Mouse (Mus musculus) thymus, postnatal 0 days (tissue): ENCODE data around the gene Urgcp. TPM values are rescaled to one million over a fixed set of nuclear protein-coding genes. Genes with fewer than 3 reads are reported as not detected.
"Not testable (repeated sequence)": the region's sequence is repeated elsewhere in the genome, so short reads cannot be mapped to it uniquely, and the experiment has no call there.

Experiments used
- DNase-seq: peaks from one replicate; pipeline ENCODE4 v3.0.0-alpha.2; 2015; ENCODE audit warnings: low spot score
- polyA plus RNA-seq: library from polyadenylated mRNA; unstranded; fragments of >200 nt; fragmentation: Nextera tagmentation; extraction: Ambion mirVana; gene quantifications from 2 replicates; pipeline ENCODE4 v1.2.1, GENCODE M21; 2015

Urgcp gene
- polyA plus RNA-seq, result 18.1 and 20.6 TPM in 2 replicates

DNA sequence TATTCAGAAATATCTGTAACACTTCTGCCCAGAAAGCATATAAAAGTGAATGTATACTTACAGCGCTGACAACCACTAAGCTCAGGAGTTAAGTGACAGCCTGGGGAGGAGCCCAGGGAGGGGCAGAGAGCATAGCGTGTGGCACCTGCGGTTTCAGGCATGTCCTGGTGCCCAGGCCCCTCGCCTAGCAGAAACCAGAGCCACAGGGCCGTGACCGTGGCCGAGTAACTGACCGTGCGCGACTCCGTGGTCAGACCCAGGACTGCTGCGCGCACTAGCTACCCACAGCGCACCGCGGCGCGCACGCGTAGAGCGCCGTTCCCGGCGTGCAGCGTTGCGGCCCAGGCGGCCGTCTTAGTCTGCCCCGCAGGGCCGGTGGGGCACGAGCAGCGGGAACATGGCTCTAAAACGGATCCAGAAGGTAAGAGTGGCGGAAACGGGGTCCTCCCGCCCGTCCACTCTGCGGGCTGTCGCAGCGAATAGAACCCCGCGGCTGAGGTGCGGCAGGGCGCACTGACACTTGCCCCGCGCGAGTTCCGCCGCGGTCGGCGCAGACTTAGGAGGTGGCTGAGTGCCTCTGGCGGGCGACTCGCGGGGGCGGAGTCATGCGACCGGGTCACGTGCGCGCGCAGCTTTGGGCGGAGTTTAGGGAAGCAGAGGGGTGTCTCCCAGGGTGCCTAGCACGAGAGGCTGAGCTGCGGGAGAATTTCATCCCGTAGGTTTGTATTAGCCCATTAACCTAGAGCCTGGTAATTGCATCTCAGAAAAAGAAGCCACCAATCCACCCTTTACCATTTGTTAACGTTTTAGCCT lies at the start of gene Urgcp:
Gene Urgcp (minus strand): TSS at position 557 of the 813 bp plus-strand sequence.
- peak; percentile 97 for DNase-seq

DNA sequence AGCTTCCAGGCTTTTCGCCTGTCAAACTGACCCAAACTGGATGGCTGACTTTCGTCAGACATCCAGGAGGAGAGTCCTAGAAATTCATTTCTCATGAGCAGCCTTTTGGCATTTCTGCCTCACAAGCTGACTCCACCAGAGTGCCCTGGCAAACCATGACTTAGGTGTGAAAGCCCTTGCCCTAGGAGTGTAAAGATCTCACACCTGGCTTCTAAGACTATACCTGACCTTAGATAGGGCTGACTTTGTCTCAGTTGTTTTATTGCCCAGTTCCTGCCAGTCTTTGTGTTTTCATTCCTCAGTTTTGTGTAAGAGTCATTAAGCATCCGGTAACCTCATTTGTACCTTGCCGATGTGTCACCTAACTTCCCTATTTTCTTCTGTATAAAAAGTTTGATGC lies 47.3 kb upstream of the Urgcp start:
- not testable (repeated sequence) for DNase-seq

- DNase-seq, result no peak
These were observed 45.8 kb upstream of the Urgcp start for GRCm38 (mm10) chr11:5807956-5808355.

- no peak for DNase-seq
These were observed 43.5 kb upstream of the Urgcp start for GRCm38 (mm10) chr11:5805711-5806110.

DNA sequence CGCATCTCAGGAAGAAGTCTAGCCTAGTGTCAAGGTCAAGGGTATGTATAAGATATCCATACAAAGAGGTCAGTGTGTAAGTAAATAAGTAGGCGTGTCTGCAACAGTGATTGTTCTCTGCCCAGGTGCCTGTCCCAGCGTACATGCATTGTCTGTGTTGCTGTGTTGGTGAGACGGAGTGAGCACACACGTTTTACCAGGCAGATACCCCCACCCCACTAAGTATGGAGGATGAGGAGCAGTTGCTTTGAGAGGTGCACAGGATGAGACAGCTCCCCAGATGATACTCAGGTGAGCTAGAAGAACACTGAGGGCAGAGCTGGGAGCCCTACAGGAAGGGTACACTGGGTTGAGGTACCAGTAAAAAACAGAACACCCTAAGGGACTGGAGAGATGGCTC lies 42.0 kb upstream of the Urgcp start:
- no peak for DNase-seq

GRCm38 (mm10) chr11:5803551-5803981 lies 41.4 kb upstream of the Urgcp start, which contains the start of gene Pgam2:
TSS of gene Pgam2 (minus strand) at chr11:5803733.
- DNase-seq, result peak; percentile 15

GRCm38 (mm10) chr11:5802457-5803217 lies 40.5 kb upstream of the Urgcp start:
- peak; percentile 15 for DNase-seq

DNA sequence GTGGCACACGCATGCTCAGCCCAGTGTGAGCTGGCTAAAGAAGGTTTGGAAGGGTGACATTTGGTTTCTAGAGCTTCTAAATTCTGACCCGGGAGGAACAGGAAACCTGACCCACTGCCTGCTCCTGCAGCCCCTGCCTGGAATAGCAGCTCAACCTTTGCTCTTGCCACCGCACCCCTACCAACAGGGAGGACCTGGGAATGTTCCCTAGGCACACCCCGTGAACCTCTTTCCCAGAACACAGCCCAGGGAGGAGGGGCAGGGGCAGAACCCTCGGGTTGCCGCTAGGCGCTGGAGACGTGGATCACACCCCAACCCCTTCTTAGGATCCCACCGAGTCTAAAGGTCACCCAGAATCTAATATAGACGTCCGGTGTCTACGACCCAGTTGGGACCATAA lies 39.8 kb upstream of the Urgcp start:
- no peak for DNase-seq

DNA sequence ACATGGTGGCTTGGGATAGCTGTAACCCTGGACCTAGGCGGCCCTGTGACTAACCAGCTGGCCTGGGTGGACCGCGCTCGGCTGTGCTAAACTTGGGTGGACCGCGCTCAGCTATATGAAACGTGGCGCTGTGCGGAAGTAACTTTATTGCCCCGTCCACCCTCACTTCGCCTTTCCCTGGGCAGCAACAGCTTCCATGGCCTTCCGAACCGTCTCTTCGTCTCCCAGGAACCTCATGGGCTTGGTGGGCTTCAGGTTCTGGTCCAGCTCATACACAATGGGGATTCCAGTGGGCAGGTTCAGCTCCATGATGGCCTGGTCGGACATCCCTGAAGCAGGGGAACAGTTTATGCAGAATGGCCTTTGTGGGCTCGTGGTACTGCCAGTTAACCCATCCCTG lies 39.3 kb upstream of the Urgcp start:
- no peak for DNase-seq

DNA sequence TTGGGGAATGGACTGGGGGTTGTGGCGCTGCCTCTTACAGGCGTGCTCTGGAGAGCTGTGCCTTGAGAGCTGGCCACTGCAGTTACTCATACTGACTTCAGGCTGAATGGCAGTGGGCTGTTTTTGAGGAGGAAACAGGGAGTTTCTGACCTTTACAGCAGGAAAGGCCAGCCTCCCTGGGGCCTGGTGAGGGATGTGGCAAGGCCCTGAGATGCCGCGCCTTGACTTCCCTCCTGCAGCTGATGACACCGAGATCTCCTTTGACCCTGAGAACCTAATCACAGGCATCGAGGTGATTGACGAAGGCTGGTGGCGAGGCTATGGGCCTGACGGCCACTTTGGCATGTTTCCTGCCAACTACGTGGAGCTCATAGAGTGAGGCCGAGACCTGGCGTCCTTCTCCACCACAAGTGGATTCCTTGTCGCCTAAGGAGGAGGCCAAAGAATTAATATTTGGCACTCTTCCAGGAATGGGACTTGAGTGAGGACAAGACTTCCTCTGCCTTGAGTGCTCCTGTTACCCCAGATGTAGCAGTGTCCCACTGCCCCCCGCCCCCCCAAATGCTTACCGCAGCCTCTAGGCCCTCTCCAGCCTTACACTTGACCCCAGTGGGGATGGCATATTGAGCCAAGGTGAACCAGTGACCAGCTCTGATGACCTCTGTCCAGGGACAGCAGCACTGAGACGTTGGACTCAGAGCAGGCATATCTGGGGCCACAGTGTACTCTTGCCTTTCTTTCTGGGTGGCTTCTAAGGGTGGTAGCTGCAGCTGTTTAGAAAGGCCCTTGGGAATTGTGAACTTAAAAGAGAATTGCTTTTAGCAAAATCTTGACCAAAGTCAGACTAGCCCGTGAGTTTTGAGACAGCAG lies 37.7 kb upstream of the Urgcp start:
- no peak for DNase-seq

- no peak for DNase-seq
These were observed 35.8 kb upstream of the Urgcp start for GRCm38 (mm10) chr11:5797928-5798327.

- no peak for DNase-seq
These were observed 35.2 kb upstream of the Urgcp start for GRCm38 (mm10) chr11:5797371-5797770.

- no peak for DNase-seq
These were observed 34.8 kb upstream of the Urgcp start for GRCm38 (mm10) chr11:5796939-5797338.

- DNase-seq, result no peak
These were observed 33.5 kb upstream of the Urgcp start for GRCm38 (mm10) chr11:5795706-5796105.

DNA sequence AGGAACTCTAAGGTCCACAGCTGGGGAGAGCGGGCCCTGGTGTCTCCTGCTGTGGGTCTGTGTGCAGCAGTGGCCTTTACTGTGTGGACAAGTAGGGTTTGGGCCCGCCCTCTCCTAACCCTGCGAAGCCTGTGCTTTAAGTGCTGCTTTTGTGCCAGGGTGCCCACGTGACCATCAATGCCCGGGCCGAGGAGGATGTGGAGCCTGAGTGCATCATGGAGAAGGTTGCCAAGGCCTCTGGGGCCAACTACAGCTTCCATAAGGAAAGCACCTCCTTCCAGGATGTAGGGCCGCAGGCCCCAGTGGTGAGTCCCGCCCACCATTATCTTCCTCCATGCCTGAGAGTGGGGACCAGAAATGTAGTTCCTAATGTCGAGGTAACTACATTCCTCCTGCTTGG lies 33.1 kb upstream of the Urgcp start:
- no peak for DNase-seq

GRCm38 (mm10) chr11:5790431-5790830 lies 28.3 kb upstream of the Urgcp start:
- no peak for DNase-seq

DNA sequence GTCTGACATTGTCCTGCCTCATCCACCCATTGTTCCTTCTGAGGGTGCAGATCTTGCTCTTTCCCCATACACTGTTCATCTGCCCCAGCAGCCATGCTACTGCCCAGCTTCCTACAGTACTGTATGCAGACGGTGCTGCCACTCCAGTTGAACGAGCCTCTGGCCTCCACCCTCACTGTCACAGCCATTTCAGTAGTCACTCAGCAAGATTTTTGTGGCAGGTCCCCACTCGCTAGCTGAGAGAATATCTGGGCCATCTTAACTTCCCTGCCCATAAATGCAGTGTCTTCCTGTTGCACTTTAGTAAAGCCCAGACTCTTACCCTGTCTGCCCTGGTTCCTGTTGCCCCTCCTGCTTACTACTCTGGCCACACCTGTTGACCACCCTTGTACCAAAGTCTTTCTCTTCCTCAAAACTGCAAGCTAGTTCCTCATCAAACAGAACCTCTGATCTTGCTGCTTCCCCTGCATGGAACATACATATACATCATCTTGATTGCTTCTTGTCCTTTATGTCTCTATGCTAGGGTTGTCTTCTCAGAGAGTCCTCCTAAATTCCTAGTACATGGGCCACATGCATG lies 27.7 kb upstream of the Urgcp start:
- DNase-seq, result no peak

DNA sequence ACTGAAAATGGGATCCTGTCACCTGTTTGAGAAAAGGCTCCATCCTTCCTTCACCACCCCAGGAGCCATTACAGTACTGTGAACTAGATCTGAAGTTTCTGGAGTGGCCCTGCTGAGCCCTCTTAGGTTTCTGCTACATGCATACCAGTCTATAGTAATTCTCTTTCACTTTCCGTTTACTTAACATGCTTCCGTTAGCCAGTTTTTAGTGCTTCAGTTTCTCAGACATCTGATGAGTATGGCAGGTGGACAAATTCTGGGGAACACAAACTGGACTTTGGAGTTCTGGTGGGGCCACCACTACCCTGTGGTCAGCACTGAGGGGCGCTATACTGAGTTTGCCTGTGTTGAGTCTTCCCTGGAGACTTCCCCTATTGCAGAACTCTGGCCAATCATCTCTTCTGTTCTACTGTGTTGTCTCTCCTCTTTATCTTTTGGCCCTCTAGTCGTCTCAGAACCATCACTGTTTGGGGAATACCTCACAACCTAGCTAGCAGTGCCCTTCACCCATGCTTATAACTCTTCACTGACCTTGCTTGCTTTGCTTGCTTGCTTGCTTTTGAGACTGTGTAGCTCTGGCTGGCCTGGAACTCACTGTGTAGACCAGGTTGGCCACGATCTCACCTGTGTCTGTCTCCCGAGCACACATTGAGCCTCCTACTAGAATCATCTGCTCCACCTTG lies 27.0 kb upstream of the Urgcp start:
- peak; percentile 48 for DNase-seq

DNA sequence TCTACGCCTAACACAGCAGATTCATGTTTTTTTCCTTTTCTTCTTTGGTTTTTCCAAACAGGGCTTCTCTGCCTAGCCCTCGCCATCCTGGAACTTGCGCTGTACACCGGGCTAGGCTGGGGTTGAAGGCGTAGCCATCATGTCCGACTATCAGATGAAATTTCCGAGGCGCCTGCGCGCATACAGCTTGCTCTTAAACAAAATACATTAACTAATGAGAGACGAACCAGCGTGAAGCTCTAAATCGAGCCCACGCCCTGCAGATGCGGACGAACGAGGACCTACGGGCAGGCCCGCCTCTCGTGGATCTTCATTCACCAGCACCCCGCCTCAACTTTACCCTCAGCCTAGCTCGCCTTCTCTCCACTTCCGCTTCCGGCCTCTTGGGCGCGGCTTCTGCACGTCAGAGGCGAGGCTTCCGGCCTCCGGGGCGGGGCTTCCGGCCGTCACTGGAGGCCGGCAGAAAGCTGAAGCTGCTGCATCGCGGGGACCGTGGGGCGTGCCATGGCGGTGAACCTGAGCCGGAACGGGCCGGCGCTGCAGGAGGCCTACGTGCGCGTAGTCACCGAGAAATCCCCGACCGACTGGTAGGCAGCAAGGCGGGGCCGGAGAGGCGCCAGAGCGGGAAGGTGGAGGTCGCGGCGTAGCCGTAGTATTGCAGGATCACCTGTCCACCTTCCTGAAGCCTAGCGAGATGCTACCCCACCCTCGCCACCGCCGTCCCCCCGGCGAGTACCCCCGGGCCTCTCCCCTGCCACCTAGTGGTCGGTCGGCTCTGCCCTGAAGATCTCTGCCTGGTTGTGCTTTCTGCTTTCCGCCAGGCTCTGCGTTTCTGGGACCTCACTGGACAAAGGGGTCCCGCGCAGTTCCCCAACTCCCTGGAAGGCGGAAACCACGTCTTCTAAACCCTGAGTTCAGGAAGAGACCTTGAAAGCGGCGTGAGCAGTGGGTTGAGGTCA lies 26.2 kb upstream of the Urgcp start, which contains the start of gene Dbnl:
Gene Dbnl (plus strand): TSS at position 433 of the 959 bp plus-strand sequence.
- peak; percentile 99 for DNase-seq
